Mouse (Mus musculus) thymus, adult 2 months (tissue): ENCODE results near the gene Vps39.

Experiments used
- CTCF ChIP-seq: fragments of 200-500 bp; IDR thresholded peaks from 2 replicates; pipeline ENCODE4 v1.5.1; 2012; ENCODE audit warnings: mild to moderate bottlenecking, control low read depth, low read length, moderate library complexity, borderline replicate concordance; ENCODE audit not compliant: control insufficient read depth, poor library complexity, insufficient read depth; ENCODE audit errors: extremely low read depth
- POLR2A ChIP-seq: fragments of 200-500 bp; IDR thresholded peaks from 2 replicates; pipeline ENCODE4 v1.6.1; 2012; ENCODE audit warnings: mild to moderate bottlenecking, low read length, control low read depth, moderate library complexity; ENCODE audit not compliant: control insufficient read depth, poor library complexity, insufficient read depth; ENCODE audit errors: extremely low read depth

DNA sequence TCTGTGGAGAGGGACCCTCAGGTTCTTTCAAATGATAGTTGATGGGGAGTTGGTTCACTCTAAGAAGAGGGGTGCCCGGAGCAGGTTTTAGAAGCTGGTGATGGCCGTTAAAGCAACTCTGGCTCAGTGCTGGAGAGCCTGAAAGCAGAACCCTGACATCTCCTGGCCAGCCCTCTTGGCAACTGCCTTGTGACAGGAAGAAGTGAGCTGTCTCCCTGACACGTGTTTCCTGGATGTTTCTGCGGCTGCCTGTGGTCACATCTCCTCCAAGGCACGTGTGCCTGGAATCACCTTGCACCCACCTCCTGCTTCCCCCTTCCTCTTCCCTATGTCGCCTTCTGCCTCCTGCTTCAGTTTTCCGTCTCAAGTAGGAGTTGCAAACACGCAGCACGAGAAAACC is 4.8 kb downstream of the Vps39 start:
- TF ChIP-seq POLR2A: no peak
- no peak for TF ChIP-seq CTCF
